Mouse (Mus musculus) heart, postnatal 0 days (tissue): ENCODE data around the gene Prkcz.

ENCODE experiments used
- CTCF ChIP-seq: IDR thresholded peaks from 2 replicates; pipeline ENCODE4 v1.5.1; 2016; ENCODE audit warnings: antibody characterized with exemption, control low read depth, low read depth
- EP300 ChIP-seq: IDR thresholded peaks from 2 replicates; pipeline ENCODE4 v1.6.1; 2016; ENCODE audit warnings: antibody characterized with exemption, low read depth

DNA sequence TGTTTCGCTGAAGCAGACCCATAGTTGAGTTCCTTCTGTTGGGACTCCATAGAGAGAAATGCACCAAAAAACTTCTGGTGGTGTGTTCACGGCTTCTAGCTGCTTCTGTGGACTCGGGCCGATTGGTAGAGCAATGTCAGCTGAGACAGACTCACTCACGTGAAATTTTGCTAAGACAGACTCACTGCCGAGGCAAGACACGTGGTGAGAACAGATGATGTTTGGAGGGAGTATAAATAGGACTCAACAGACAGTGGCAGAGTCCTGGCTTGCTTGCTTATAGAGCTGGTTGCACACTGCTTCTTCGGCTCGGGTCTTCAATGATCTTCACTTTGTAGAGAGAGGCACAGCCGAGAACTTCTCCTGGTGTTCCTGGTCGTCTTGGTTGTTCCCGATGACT, 117.9 kb downstream of the Prkcz start:
- TF ChIP-seq EP300 (no peak), CTCF (no peak)
